Mouse (Mus musculus) heart, embryonic 15.5 days (tissue): ENCODE measurements around the gene Ube2cbp. TPM values are rescaled to one million over a fixed set of nuclear protein-coding genes. Genes with fewer than 3 reads are reported as not detected.

Experiments
- ATAC-seq: fragments of 200-750 bp; cut with Nextera tagmentation; replicated peaks from 2 replicates; pipeline ENCODE4 v1.8.0; 2017; ENCODE audit warnings: low read depth, moderate TSS enrichment; ENCODE audit not compliant: insufficient number of reproducible peaks, insufficient read depth, low FRiP score
- H3K27ac ChIP-seq: fragments of 300-500 bp; sonication (generic); 2 replicates; pipeline ENCODE4 v1.5.1; 2015; ENCODE audit warnings: mild to moderate bottlenecking, inconsistent platforms
- H3K27me3 ChIP-seq: fragments of 300-500 bp; sonication (generic); 2 replicates; pipeline ENCODE4 v1.6.1; 2015; ENCODE audit warnings: inconsistent platforms
- H3K36me3 ChIP-seq: fragments of 300-500 bp; sonication (generic); 2 replicates; pipeline ENCODE4 v1.6.1; 2015; ENCODE audit warnings: mild to moderate bottlenecking, inconsistent platforms
- H3K4me1 ChIP-seq: fragments of 300-500 bp; sonication (generic); replicated peaks from 2 replicates; pipeline ENCODE4 v1.6.1; 2015; ENCODE audit warnings: inconsistent platforms
- H3K4me2 ChIP-seq: fragments of 300-500 bp; sonication (generic); 2 replicates; pipeline ENCODE4 v1.6.1; 2015; ENCODE audit warnings: inconsistent platforms, mild to moderate bottlenecking, moderate library complexity
- H3K4me3 ChIP-seq: fragments of 300-500 bp; sonication (generic); 2 replicates; pipeline ENCODE4 v1.5.1; 2015; ENCODE audit warnings: mild to moderate bottlenecking, inconsistent platforms
- H3K9ac ChIP-seq: fragments of 300-500 bp; sonication (generic); 2 replicates; pipeline ENCODE4 v1.6.1; 2015; ENCODE audit warnings: mild to moderate bottlenecking, inconsistent platforms
- H3K9me3 ChIP-seq: fragments of 300-500 bp; sonication (generic); replicated peaks from 2 replicates; pipeline ENCODE4 v1.6.1; 2016; ENCODE audit warnings: inconsistent platforms
- WGBS: fragments of 180-500 bp; shearing (Covaris S2); methylation state at CpG from one replicate; pipeline ENCODE4 v1.1.7; 2015; ENCODE audit warnings: mixed read lengths; 5-methylcytosine and 5-hydroxymethylcytosine counted together
- polyA plus RNA-seq: library from polyadenylated mRNA; unstranded; fragments of >200 nt; fragmentation: Nextera tagmentation; extraction: Ambion mirVana; gene quantifications from 2 replicates; pipeline ENCODE4 v1.2.1, GENCODE M21; 2015

The Ube2cbp gene
- polyA plus RNA-seq, 1 experiment from 2014 or later: 2.9 TPM

GRCm38 (mm10) chr9:86281147-86281467 lies 183.6 kb downstream of the Ube2cbp start:
- H3K9ac ChIP-seq: no peak overlapping the region
- peaks cover 14% of the 10 kb centered on the region for H3K4me1 ChIP-seq
- H3K27ac ChIP-seq: no peak overlapping the region
- no peaks in the 10 kb centered on the region for H3K36me3 ChIP-seq
- peak overlapping the region; percentile 11; the same call in 1 of the 2 replicates for H3K4me2 ChIP-seq
- WGBS: 46% methylated on average over 4 of the region's 4 CpGs
- no peak overlapping the region for H3K4me3 ChIP-seq
- H3K9me3 ChIP-seq: no peaks in the 10 kb centered on the region
- ATAC-seq: no peak
- no peaks in the 10 kb centered on the region for H3K27me3 ChIP-seq

GRCm38 (mm10) chr9:86280461-86281146 lies 184.1 kb downstream of the Ube2cbp start:
- peak overlapping the region; percentile 11; the same call in 1 of the 2 replicates for H3K4me2 ChIP-seq
- H3K27me3 ChIP-seq: no peaks in the 10 kb centered on the region
- H3K36me3 ChIP-seq: no peaks in the 10 kb centered on the region
- H3K9me3 ChIP-seq: no peaks in the 10 kb centered on the region
- H3K27ac ChIP-seq: no peak overlapping the region
- ATAC-seq: no peak
- no peak overlapping the region for H3K4me3 ChIP-seq
- WGBS: 45% methylated on average over 10 of the region's 10 CpGs
- no peak overlapping the region for H3K9ac ChIP-seq
- peaks cover 14% of the 10 kb centered on the region for H3K4me1 ChIP-seq

DNA sequence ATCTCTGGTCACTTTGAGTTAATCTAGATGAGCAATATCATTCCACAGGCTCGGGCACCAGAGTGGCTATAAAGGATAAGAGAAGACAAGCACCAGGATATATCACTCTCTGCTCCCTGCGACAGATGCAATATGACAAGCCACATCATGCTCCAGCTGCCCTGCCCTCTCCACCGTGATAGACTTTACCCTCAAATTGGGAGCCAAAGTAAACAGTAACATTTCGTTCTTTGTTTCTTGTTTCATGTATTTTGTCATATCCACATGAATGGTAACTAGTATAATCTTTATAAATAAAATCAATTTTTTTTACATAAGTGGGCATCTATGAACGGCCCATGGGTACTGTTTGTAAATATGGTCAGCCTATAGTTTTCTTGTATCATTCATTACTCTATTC lies 195.2 kb downstream of the Ube2cbp start:
- no peak overlapping the region for H3K27ac ChIP-seq
- H3K4me1 ChIP-seq: no peaks in the 10 kb centered on the region
- 79% methylated on average over 5 of the region's 5 CpGs for WGBS
- no peak overlapping the region for H3K9ac ChIP-seq
- H3K4me3 ChIP-seq: no peak overlapping the region
- no peaks in the 10 kb centered on the region for H3K27me3 ChIP-seq
- no peak for ATAC-seq
- no peaks in the 10 kb centered on the region for H3K9me3 ChIP-seq
- H3K4me2 ChIP-seq: no peak overlapping the region
- no peaks in the 10 kb centered on the region for H3K36me3 ChIP-seq

- no peak overlapping the region for H3K4me2 ChIP-seq
- WGBS: 41% methylated on average over 2 of the region's 2 CpGs
- no peak overlapping the region for H3K27ac ChIP-seq
- no peak overlapping the region for H3K4me3 ChIP-seq
- no peaks in the 10 kb centered on the region for H3K9me3 ChIP-seq
- no peaks in the 10 kb centered on the region for H3K36me3 ChIP-seq
- H3K9ac ChIP-seq: no peak overlapping the region
- no peaks in the 10 kb centered on the region for H3K27me3 ChIP-seq
- ATAC-seq: no peak
- no peaks in the 10 kb centered on the region for H3K4me1 ChIP-seq
These were observed 198.1 kb downstream of the Ube2cbp start for GRCm38 (mm10) chr9:86266658-86267057.

Other genes starting within 250 kb of the Ube2cbp start
- 9.9 and 11.0 TPM in 2 replicates for gene Dop1a, start 2.2 kb upstream of the Ube2cbp start, polyA plus RNA-seq
- 17.5 and 22.0 TPM in 2 replicates for gene Pgm3, start 106.9 kb upstream of the Ube2cbp start, polyA plus RNA-seq
- 3.6 and 3.7 TPM in 2 replicates for gene Rwdd2a, start 107.0 kb upstream of the Ube2cbp start, polyA plus RNA-seq
- gene Me1, start 231.0 kb upstream of the Ube2cbp start, polyA plus RNA-seq: 27.9 and 32.4 TPM in 2 replicates